Mouse (Mus musculus): ENCODE results near the gene Pfdn4. TPM values are rescaled to one million over a fixed set of nuclear protein-coding genes. Genes with fewer than 3 reads are reported as not detected.
"Not testable (repeated sequence)": the region's sequence is repeated elsewhere in the genome, so short reads cannot be mapped to it uniquely, and the experiment has no call there.

Pfdn4 gene
- polyA plus RNA-seq (2016; fragmentation: Nextera tagmentation; extraction: Ambion mirVana): 145 and 147 TPM in 2 replicates

DNA sequence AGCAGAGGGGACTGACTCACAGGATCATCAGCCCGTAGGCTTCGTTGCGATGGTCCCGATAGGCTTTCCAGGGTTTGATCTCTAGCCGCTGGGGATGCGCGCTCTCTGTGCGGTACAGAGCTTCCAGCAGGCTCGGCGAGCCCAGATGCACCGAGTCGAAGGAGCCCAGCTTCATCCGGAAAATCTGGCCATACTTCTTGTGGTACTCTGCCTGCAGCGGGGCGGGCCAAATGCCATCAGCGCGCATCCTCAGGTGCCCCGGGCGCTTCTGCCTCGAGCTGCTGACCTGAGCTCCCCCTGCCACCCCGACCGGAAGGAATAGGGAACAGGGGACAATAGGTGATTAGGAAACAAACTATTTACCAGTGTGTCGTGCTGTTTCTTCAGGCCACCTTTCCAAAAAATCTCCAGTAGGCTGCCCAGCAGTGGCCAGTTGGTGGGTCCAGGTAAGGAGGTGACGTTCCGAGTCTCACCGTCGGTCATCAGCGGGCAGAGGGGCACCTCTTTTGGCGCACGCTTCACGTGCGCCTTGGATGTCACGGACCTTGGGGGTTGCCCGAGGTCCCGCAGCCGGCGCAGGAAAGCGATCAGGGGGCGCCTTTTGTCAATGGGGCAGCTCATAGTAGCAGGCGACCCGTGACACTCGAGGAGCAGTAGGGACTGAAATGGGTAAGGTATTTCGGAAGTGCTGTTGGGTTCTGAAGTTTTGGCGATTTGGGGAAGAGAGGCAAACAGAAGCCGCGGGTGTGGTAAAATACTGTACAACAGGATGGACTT is at the start of gene Pfdn4:
TSS of gene Pfdn4 (plus strand) at position 275 of the 777 bp plus-strand sequence.
- Histone ChIP-seq H3K4me2 (replicated peaks) (peak within 1 kb of the TSS; percentile 49), H3K4me3 (peak within 1 kb of the TSS; percentile 11; the same call in 1 of the 2 replicates), H3K27ac (no peak within 1 kb of the TSS), H3K4me1 (peaks cover 17% of the 10 kb centered on the region), H3K9ac (no peak within 1 kb of the TSS), H3K36me3 (no peaks in the 10 kb centered on the region), H3K9me3 (no peaks in the 10 kb centered on the region), H3K27me3 (replicated peaks) (peaks cover 65% of the 10 kb centered on the region)
- no peak for ATAC-seq (ENCODE audit: low FRiP score, low read depth)
- WGBS: under 1% methylated on average over 46 of the region's 46 CpGs

DNA sequence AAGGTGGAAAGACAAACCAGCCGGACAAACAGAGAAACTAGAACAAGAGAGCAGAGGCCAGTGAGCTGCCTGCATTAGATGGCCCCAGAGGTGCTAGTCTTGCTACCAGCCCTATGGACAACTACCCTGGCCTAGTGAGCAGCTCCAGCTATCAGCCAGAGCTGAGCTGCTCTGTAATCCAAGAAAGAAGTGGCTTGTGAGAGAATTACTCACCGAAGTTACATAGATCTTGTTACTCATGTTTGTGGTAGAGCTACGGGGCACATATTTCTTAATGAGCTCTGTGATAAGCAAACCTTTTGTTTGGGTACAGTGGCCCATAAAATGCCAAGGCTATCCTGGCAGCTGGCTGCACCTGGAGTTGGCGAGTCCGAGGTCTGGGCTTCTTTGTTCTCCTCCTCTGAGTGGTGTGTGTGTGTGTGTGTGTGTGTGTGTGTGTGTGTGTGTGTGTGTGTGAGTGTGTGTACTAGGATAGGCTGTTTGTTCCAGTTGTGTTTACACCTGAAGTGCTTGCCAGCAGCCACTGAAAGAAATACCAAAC is 49.3 kb upstream of the Pfdn4 start:
- H3K4me2 ChIP-seq (replicated peaks): no peak overlapping the region
- no peak for ATAC-seq (ENCODE audit: low FRiP score, low read depth)
- no peaks in the 10 kb centered on the region for H3K4me1 ChIP-seq
- H3K4me3 ChIP-seq: no peak overlapping the region
- no peak overlapping the region for H3K9ac ChIP-seq
- H3K27ac ChIP-seq: no peak overlapping the region
- 71% methylated on average over 5 of the region's 5 CpGs for WGBS
- no peaks in the 10 kb centered on the region for H3K9me3 ChIP-seq
- no peaks in the 10 kb centered on the region for H3K36me3 ChIP-seq
- H3K27me3 ChIP-seq (replicated peaks): no peaks in the 10 kb centered on the region

DNA sequence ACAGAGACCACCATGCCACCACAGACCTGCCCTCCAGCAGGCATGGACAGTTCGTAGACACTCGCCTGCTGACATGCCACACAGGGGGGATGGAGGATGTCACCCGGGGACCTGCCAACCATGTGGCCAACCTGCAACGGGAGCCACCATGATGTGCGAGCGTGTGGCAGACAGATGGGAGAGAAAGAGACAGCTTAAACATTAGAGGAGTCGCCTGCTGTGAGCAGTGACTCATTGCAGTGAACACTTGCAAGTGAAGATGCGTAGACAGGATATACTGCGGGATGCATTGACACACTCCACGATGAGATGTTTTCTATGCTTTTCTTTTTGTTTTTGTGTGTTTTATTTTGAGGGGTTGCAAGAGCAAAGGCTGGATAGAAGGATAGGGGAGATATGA is 48.6 kb upstream of the Pfdn4 start:
- Histone ChIP-seq H3K4me3 (no peak overlapping the region), H3K9ac (no peak overlapping the region), H3K36me3 (no peaks in the 10 kb centered on the region), H3K4me2 (replicated peaks) (no peak overlapping the region), H3K27me3 (replicated peaks) (no peaks in the 10 kb centered on the region), H3K9me3 (no peaks in the 10 kb centered on the region), H3K4me1 (no peaks in the 10 kb centered on the region), H3K27ac (no peak overlapping the region)
- WGBS: 65% methylated on average over 10 of the region's 10 CpGs
- ATAC-seq (ENCODE audit: low FRiP score, low read depth): no peak

DNA sequence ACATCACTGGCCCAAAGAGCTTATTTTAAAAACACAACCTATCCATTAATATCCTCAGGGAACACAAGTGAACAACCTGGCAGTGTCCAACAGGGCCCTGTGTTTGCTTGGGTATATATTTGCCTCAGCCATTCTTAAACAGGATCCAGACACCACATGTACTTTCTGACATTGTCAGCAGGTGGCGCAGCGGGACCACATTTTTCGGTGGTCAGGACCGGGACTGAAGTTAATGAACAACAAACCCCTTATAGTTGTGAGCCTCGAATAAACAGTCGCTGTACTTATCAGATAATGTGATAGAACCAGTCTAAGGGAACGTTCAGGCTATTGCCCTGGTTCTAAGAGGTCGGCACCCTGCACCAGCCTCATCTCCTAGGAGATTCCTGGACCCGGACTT is 45.3 kb upstream of the Pfdn4 start:
- 11% methylated on average over 9 of the region's 9 CpGs for WGBS
- Histone ChIP-seq H3K9ac (no peak overlapping the region), H3K36me3 (no peaks in the 10 kb centered on the region), H3K27ac (no peak overlapping the region), H3K4me3 (no peak overlapping the region), H3K27me3 (replicated peaks) (no peaks in the 10 kb centered on the region), H3K9me3 (no peaks in the 10 kb centered on the region), H3K4me1 (no peaks in the 10 kb centered on the region), H3K4me2 (replicated peaks) (peak overlapping the region; percentile 26; the same call in 1 of the 2 replicates)
- ATAC-seq (ENCODE audit: low FRiP score, low read depth): no peak

DNA sequence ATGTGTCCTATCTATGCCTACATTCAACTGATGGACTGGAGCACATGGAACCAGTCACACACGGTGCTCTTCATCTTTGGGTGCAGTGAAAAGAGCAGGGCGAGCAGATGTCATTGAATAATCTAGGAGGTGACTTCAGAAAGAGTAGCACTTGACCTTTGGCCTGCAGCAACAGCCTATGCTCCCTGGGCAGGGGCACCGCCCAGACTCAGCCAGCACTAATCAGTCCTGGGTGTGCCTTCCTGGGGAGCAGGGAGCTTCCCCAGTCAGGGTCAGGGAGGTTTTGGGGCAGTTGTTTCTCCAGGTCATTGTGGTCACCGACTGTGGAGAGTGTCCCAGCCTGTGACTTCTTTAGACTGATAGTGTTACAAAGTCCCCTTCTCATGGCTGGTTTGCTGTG is 42.4 kb upstream of the Pfdn4 start:
- H3K9me3 ChIP-seq; H3K4me3 ChIP-seq; H3K9ac ChIP-seq; H3K4me2 ChIP-seq (replicated peaks); H3K4me1 ChIP-seq; H3K27ac ChIP-seq; ATAC-seq (ENCODE audit: low FRiP score, low read depth); H3K27me3 ChIP-seq (replicated peaks); H3K36me3 ChIP-seq: not testable (repeated sequence)
- 57% methylated on average over 4 of the region's 4 CpGs for WGBS

DNA sequence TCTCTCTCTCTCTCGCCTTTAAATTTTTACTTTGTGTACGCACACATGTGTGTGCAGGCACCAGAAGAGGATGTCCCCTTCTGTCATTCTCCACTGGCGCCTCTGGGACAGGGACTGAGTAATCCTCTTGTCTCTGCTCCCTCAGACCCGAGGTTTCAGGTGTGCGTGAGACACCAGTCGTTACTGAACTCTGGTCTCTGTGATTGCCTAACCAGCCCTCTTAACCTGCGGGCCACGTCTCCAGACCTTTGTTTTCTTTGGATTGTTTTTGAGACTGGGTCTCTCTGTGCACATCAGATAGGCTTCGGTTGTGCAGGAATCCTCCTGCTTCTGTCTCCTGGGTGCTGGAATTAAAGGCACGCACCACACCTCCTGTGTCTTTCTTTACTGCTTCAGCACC is 37.0 kb upstream of the Pfdn4 start:
- Histone ChIP-seq H3K27me3 (replicated peaks) (no peaks in the 10 kb centered on the region), H3K9ac (no peak overlapping the region), H3K4me1 (0 out of 2 replicates have a peak, but pooled peaks cover 5% of the 10 kb centered on the region), H3K4me2 (replicated peaks) (no peak overlapping the region), H3K4me3 (no peak overlapping the region), H3K27ac (no peak overlapping the region), H3K9me3 (no peaks in the 10 kb centered on the region), H3K36me3 (no peaks in the 10 kb centered on the region)
- no peak for ATAC-seq (ENCODE audit: low FRiP score, low read depth)
- WGBS: 73% methylated on average over 10 of the region's 10 CpGs

DNA sequence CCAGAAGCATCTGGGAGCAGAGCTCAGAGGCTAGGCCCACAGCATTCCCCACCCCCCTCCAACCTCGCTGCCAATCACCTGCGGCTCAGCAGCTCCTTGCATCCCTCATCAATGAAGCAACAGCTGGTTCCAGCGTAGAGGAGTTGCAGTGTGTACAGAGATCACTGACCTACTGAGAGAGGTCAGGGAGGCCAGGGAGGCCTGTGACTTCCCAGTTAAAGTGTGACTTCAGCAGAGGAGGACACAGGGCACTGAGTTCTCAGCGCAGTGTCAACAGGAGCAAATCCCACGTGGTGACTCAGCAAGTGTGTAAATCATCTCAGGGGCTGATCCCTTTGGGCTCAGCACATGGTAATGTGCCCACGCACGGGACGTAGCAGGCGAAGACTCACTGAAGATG is 36.4 kb upstream of the Pfdn4 start:
- H3K4me2 ChIP-seq (replicated peaks): no peak overlapping the region
- H3K27ac ChIP-seq: no peak overlapping the region
- H3K4me1 ChIP-seq: 0 out of 2 replicates have a peak, but pooled peaks cover 5% of the 10 kb centered on the region
- no peak overlapping the region for H3K4me3 ChIP-seq
- ATAC-seq (ENCODE audit: low FRiP score, low read depth): no peak
- no peaks in the 10 kb centered on the region for H3K36me3 ChIP-seq
- no peak overlapping the region for H3K9ac ChIP-seq
- no peaks in the 10 kb centered on the region for H3K9me3 ChIP-seq
- no peaks in the 10 kb centered on the region for H3K27me3 ChIP-seq (replicated peaks)
- 32% methylated on average over 9 of the region's 9 CpGs for WGBS

DNA sequence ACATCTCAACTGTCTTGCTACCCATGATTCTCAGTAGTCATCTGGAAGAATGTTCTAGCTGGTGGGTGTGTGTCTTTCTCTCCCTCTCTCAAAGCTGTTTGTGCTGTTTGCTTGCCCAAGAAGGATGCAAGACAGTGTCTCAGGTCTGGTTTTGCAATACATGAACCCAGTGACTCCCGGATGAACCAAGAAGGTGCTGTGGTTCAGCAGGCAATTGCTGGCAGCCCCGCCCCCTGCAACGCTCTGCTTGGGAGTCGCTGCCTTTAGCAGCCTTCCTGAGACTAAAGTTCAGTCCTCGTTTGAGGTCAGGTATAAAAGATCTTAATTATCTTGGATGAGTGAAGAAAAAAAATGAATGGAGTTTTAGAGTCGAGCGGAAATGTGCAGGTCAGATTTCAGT is 34.6 kb upstream of the Pfdn4 start:
- H3K27me3 ChIP-seq (replicated peaks): no peaks in the 10 kb centered on the region
- 58% methylated on average over 7 of the region's 7 CpGs for WGBS
- no peaks in the 10 kb centered on the region for H3K36me3 ChIP-seq

DNA sequence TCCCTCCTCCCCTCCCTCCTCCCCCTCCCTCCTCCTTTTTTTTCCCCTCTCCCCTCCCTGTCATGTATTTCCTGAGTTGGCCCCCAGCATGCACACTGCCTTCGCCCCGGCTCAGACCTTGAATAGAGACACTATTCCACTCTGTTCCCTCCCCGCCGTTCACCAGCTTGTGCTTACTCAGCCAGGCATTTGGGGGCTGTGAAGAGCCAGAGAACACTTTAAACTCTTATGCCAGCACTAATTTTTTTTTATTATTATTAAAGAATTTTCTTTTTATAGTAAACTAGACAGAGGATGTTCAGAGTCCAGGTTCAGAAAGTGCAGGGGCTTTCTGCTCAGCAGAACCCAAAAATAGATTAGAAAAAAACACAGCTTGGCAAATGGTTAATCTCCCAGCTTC is 31.4 kb upstream of the Pfdn4 start:
- 39% methylated on average over 4 of the region's 4 CpGs for WGBS
- Histone ChIP-seq H3K9me3 (no peaks in the 10 kb centered on the region), H3K4me3 (no peak overlapping the region), H3K4me1 (peaks cover 6% of the 10 kb centered on the region; the same call in 1 of the 2 replicates), H3K4me2 (replicated peaks) (no peak overlapping the region), H3K27ac (no peak overlapping the region), H3K27me3 (replicated peaks) (no peaks in the 10 kb centered on the region), H3K36me3 (no peaks in the 10 kb centered on the region), H3K9ac (no peak overlapping the region)
- no peak for ATAC-seq (ENCODE audit: low FRiP score, low read depth)

More for the DNA sequence above, 34.6 kb upstream of the Pfdn4 start:
- 0 out of 2 replicates have a peak, but pooled peaks cover 5% of the 10 kb centered on the region for H3K4me1 ChIP-seq
- H3K4me3 ChIP-seq: no peak overlapping the region
- ATAC-seq (ENCODE audit: low FRiP score, low read depth): no peak
- no peaks in the 10 kb centered on the region for H3K9me3 ChIP-seq
- no peak overlapping the region for H3K9ac ChIP-seq
- no peak overlapping the region for H3K27ac ChIP-seq
- H3K4me2 ChIP-seq (replicated peaks): no peak overlapping the region

DNA sequence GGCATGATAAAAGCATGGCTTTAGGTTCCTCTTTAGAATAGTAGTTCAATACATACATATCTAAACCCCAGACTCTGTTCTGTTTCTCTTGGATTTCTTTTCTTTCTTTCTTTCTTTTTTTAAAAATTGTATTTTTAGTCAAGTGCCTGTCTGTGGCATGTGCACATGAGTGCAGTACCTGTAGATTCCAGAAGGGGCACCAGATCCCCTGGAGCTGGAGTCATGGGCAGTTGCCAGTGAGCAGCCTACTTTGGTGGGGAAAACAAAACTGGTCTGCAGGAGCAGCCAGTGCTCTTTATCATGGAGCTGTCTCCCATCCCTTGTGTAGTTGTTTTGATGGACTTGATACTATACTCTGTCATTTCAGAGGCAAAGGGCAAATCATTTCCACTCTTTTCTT is 28.2 kb upstream of the Pfdn4 start:
- Histone ChIP-seq H3K36me3 (no peaks in the 10 kb centered on the region), H3K4me1 (peaks cover 10% of the 10 kb centered on the region; the same call in 1 of the 2 replicates)
- ATAC-seq (ENCODE audit: low FRiP score, low read depth): no peak

DNA sequence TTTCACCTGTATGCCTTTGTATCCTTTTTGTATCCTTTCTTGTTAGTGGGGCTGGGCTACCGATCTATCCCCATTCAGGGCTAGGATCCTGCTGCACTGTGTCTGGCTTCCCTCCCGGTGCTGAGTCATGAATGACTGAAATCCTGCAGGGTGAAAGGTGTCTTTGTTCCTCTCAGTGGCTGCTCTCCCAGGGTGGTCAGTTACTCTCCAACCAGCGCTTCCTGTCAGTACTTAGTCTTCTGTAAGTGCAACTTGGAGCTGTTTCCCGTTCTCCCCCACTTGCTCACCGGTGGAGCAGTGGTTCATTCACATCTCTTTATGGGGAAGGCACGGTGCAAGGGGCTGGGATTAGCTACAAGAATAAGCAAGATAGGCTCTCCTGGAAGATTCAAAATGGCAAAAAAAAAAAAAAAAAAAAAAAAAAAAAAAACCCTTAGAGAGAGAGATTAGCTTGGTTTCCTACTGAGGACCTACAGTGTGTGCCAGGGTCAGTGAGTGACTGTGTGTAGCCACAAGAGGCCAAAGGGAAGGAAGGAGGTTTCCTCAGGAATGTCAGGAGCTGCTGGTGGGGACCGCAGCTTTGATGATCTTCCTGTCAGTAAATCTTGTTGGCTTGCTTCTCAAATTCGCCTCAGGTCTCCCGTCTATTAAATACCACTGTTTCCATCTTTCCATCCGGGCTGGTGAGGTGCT is 26.5 kb upstream of the Pfdn4 start:
- H3K27me3 ChIP-seq (replicated peaks): no peaks in the 10 kb centered on the region
- 10% methylated on average over 10 of the region's 10 CpGs for WGBS
- no peaks in the 10 kb centered on the region for H3K9me3 ChIP-seq
- H3K4me1 ChIP-seq: peaks cover 10% of the 10 kb centered on the region; the same call in 1 of the 2 replicates
- peak overlapping the region; percentile 6; the same call in 1 of the 2 replicates for H3K4me2 ChIP-seq (replicated peaks)
- H3K36me3 ChIP-seq: no peaks in the 10 kb centered on the region
- ATAC-seq (ENCODE audit: low FRiP score, low read depth): no peak
- no peak overlapping the region for H3K27ac ChIP-seq
- H3K9ac ChIP-seq: no peak overlapping the region
- no peak overlapping the region for H3K4me3 ChIP-seq

More for the DNA sequence above, 28.2 kb upstream of the Pfdn4 start:
- no peak overlapping the region for H3K4me2 ChIP-seq (replicated peaks)
- H3K27ac ChIP-seq: no peak overlapping the region
- H3K27me3 ChIP-seq (replicated peaks): no peaks in the 10 kb centered on the region
- H3K9me3 ChIP-seq: no peaks in the 10 kb centered on the region
- no peak overlapping the region for H3K9ac ChIP-seq
- no peak overlapping the region for H3K4me3 ChIP-seq

DNA sequence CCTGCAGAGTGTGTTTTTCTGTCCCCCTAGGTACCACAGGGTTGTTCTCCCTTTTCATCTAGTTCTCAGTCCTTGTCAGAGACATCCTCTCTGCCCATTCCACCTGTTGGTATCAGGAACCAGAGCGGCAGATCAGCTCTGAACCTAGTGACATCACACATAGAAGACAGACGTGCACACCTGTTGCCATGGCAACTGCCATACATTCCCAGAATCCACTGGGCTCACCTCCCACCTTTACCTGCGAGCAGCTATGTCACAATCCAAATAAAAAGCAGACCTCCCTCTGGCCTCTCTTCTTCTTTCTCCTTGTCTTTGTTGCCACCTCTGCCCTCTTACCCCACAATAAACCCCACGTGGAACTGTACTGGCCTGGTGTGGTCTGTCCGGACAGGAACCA is 25.6 kb upstream of the Pfdn4 start:
- Histone ChIP-seq H3K27ac (no peak overlapping the region), H3K4me3 (no peak overlapping the region), H3K9ac (no peak overlapping the region), H3K9me3 (no peaks in the 10 kb centered on the region), H3K36me3 (no peaks in the 10 kb centered on the region), H3K4me2 (replicated peaks) (no peak overlapping the region), H3K27me3 (replicated peaks) (no peaks in the 10 kb centered on the region), H3K4me1 (peaks cover 10% of the 10 kb centered on the region; the same call in 1 of the 2 replicates)
- WGBS: 89% methylated on average over 5 of the region's 5 CpGs
- no peak for ATAC-seq (ENCODE audit: low FRiP score, low read depth)

All from neural tube, embryonic 12.5 days (tissue).